Mouse (Mus musculus) embryonic fibroblast, embryonic 13.5 days (primary cell): ENCODE measurements around the gene Trib3.

Experiments
- CTCF ChIP-seq: IDR thresholded peaks from 2 replicates; pipeline ENCODE4 v1.5.1; 2011; ENCODE audit warnings: mild to moderate bottlenecking, control low read depth, low read length, moderate library complexity, borderline replicate concordance; ENCODE audit not compliant: insufficient read depth
- POLR2A ChIP-seq: IDR thresholded peaks from 2 replicates; pipeline ENCODE4 v1.6.1; 2011; ENCODE audit warnings: low read depth, mild to moderate bottlenecking, control low read depth, low read length, moderate library complexity

DNA sequence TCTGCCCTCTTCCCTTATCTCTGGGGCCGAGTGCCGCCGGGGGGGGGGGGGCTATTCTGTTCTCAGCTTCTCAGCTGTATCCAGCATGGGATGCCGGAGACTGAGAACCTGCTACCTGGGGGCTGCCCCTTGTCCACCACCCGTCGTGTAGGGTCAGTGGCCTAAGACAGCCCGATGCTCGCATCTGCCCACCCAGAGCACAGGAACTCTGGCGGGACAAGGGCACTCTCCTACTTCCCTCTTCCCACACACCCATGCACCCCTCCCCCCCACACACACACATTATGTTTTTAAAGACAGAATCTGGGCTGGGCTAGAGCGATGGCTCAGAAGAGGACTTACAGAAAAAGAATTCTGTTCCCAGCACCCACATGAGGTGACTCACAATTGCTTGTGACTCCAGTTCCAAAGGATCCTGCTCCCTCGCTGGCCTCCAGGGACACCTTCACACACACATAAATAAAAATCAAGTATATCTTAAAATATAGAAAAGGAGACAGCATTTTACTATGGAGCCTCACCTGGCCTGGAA, 8.5 kb downstream of the Trib3 start:
- TF ChIP-seq CTCF (no peak), POLR2A (no peak; the same call in 1 of the 2 replicates)
